Mouse (Mus musculus): Measurements from ENCODE around the gene Csnk1g2. TPM values are rescaled to one million over a fixed set of nuclear protein-coding genes. Genes with fewer than 3 reads are reported as not detected.
A peak's percentile ranks its signal among the peaks of the same experiment; 100 is the strongest.
"Not testable (repeated sequence)": the region's sequence is repeated elsewhere in the genome, so short reads cannot be mapped to it uniquely, and the experiment has no call there.

Gene Csnk1g2
- total RNA-seq, 2 experiments from 2014 or later, result 188 to 196 TPM

DNA sequence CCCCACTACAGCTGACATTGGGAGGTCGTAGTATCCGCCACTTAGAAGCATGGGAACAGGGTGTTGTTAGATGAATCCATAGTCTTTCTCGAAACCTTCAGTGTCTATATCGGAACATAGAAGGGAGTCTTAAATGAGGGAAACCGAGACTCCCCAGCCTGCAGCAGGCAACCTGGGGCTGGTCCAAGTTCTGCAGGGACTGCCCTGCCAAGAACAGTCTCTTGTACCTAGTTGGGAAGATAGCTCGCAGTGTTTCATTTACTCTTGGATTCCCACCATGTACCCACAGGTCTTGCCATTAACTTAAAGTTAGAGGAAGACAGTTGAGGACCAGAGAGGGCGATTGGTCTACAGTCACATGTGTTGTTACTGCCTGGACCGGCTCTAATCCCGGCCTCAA lies 2.3 kb upstream of the Csnk1g2 start:
- DNase-seq (ENCODE audit: low spot score in 2 of 2), result no peak
- intact Hi-C loops (cut with DNase I), result loop anchor here (5.0 kb wide), 1 partner anchor 43 kb away; the partner anchor contains the start of gene Klf16

DNA sequence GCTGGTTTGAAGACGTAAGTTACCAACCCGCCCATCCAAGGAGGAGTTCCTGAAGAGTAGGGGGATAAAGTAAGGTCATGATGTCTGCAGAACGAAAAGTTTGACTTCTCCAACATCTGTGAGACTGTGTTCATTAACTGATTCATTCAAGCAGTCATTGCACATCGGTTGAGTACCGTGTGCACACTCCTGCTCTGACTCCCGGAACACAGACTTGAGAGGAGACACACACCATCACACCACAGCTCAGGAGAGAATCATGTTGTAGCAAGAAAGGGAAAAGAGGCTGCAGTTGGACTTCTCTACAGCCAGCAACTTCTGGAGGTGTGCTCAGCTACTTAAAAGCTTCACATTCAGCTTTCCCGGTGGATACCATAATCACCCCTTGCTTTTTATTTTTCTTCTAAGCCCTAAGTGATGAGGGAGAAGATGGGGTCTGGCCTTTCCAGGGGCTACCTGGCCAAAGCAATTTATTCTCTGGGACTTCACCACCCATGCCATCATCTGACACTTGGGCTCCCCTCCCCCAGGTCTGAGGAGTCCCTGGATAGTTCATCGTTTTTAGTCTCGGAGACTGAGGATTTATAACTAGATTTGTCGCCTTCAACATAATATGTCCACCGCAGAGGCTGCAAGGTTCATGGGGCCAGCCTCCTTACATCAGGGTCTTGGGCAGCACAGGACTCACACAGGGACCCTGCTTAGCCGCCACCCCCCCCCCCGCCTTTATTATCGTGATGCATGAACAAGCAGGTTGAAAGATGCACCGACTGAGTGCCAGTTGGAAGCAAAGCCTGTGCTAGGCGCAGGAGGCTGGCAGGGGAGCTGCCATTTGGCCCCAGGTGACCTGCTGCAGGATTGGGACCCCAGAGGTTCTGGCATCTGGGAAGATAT lies 1.6 kb upstream of the Csnk1g2 start:
- DNase-seq (ENCODE audit: low spot score in 2 of 2), result no peak
- intact Hi-C loops (cut with DNase I), result loop anchor here (5.0 kb wide), 1 partner anchor 44 kb away; the partner anchor contains the start of gene Klf16

DNA sequence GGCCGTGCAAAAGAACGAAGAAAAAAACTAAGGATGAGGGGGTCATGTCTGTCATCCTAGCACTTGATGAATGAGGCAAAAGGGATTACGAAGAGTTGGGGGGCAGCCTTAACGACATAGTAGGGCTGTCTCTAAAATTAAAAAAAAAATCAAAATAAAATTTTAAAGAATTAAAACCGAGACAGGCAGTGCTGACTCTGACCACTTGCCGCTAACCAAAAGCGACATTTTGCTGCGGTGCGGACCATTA lies 1.0 kb upstream of the Csnk1g2 start:
- intact Hi-C loops (cut with DNase I), result loop anchor here (5.0 kb wide), 1 partner anchor 44 kb away; the partner anchor contains the start of gene Klf16
- DNase-seq (ENCODE audit: low spot score in 2 of 2), result no peak

DNA sequence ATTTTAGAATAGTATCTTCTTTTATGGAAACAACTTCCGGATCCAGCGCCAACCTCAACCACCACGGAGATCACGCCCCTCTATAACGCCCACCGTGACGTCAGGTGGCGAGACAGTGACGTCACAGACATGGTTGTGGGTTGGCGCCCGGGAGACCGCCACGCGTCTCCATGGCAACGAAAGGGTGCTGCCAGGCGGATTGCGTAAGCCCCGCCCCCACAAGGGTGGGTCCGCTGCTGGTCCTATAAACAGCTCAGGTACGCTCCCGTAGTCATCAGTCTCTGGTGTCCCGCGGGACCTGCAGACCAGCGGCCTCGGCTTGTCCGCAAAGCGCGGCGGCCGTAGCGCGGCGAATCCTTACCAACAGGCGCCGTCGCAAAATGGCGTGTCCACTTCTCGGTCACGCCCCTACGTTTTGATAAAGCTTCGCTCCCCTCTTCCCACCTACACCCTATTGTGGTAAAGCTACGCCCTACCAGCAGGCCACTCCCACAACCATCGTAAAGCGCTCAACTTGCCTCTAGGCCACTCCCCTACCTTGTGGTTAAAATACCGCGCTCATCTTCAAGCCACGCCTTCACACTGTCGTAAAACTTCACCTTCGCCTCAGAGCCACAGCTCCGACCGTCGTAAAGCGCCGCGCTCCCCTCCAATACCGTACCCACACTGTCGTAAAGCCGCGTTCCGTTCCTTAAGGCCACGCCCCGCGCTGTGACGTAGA lies 538 bp upstream of the Csnk1g2 start:
- intact Hi-C loops (cut with DNase I), result loop anchor here (5.0 kb wide), 1 partner anchor 45 kb away; the partner anchor contains the start of gene Klf16

DNA sequence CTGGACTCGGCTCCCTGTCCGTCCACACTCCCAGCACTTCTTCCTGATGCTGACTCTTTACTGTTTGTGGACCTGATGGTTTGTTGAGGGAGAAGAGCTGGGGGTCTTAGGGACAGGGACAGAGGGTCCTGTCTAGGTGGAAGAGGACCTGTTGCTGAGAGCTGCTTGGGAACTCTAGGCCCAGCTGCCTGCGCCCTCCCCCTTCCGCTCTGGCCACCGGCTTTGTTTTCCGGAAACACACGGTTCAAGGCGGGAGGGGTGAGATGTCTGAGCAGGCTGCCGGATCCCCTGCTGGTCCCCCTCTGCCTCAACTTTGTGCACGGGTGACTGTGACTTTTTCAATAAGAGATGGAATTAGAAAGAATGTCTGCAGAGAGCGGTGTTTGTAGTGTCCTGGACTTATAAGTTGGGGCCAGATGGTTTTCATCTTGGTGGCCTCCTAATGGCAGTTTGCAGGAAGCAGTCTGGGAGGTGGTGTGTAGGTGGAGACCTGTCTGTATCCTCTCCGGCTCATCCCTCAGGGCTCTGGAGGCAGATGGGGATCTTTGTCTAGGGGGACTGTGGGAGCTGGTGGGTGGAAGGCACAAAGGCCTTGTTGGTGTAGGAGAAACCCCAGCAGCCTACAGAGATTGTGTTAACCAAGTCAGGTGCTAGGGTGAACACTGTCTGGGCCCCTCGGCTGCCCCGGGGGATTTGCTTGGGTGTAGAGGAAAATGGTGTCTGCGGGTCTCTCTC lies 986 bp downstream of the Csnk1g2 start:
- intact Hi-C loops (cut with DNase I), result loop anchor here (5.0 kb wide), 1 partner anchor 46 kb away; the partner anchor contains the start of gene Klf16
- peak in 1 of 2 experiments; percentile 69 for DNase-seq (ENCODE audit: low spot score in 2 of 2)

More for the DNA sequence above, 538 bp upstream of the Csnk1g2 start:
- DNase-seq (ENCODE audit: low spot score in 2 of 2), result peak; percentile 100

DNA sequence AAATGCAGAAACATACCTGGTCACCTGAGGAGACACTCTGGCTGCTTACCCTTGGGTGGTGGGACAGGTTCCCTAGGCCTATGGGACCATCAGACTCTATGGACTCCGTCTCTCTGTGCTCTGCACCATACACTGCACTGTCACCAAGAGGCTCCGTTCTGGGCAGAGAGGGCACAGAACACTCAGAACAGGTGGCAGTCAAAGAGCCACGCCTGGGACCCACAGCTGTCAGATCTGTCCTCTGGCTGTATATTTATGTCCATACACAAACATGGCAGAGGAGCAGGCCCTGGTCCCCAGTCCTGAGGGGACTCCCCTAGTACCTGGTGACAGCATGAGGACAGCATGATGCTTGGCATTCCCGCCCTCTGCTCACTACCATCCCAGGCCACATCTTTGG lies 3.1 kb downstream of the Csnk1g2 start:
- DNase-seq (ENCODE audit: low spot score in 2 of 2), result no peak
- intact Hi-C loops (cut with DNase I), result no loop called here

DNA sequence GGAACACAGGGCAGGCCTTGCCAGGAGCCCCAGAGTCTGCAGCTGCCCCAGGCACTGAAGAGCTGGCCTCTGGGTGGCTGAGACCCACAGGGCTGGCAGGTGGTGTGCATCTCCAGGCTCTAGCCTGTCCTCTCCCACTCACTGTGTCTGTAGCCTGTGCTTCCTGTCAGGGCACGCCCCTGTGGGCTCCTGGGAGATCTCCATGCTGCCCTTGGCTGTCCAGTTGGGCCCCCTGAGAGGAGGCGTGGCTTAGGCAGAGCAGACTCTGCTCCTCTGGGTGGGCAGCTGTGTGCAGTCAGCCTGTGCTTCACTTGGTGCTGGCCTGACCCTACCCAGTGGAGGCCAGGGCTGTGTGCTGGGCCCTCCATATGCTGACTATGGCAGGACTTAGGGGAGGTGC lies 5.0 kb downstream of the Csnk1g2 start:
- no peak for DNase-seq (ENCODE audit: low spot score in 2 of 2)
- intact Hi-C loops (cut with DNase I), result no loop called here

DNA sequence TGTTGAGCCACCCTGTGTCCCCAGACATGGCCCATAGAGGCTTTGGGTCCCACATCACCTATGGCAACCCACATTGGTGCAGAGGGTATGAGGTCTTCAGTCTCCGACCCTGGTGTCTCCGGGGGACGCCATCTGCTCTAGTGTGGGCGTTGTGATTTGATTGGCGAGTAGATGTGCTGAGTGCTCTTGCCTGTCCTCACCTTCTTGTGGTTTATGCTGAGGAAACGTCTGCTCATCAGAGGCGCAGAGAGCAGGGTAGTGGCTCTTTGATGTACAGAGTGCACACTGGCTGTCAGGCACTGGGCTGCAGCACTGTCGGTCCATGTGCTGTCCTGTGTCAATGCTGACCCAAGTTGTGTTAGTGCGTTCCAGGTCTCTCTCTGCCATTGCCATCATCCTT lies 6.3 kb downstream of the Csnk1g2 start:
- intact Hi-C loops (cut with DNase I), result no loop called here
- DNase-seq (ENCODE audit: low spot score in 2 of 2), result no peak

DNA sequence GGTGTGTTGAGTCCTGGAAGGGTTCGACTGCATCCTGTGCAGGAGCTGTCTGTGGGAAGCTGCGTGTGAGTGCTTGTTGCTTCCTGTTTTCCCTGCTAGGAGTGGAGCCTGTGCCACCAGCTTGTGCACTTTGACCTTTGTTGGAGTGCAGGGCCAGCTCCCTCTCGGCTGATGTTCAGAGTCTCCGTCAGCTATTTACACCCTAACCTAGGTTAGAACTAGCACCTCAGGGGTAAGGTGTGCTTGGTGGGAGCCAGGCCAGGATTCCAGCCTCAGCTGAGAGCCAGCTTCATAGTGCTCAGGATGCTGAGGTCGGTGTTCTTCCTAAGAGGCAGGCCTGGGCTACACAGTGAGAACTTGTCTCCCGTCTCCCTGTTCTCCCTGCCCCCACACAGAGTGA lies 12.7 kb downstream of the Csnk1g2 start:
- intact Hi-C loops (cut with DNase I), result no loop called here
- DNase-seq (ENCODE audit: low spot score in 2 of 2), result no peak

DNA sequence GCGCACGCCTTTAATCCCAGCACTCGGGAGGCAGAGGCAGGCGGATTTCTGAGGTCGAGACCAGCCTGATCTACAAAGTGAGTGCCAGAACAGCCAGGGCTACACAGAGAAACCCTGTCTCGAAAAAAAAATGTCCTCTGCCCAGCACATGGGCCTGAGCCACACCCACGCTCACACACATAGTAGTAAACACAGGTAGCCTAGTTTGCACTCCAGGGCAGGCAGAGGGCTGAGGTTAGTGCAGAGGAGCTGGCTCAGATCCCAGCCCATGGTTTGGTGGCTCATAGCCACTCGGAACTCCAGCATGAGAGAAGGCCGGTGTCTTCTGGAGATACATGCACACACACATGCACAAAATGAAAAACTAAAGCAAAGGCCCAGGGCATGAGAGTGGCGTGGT lies 24.3 kb downstream of the Csnk1g2 start:
- intact Hi-C loops (cut with DNase I), result no loop called here
- no peak for DNase-seq (ENCODE audit: low spot score in 2 of 2)

DNA sequence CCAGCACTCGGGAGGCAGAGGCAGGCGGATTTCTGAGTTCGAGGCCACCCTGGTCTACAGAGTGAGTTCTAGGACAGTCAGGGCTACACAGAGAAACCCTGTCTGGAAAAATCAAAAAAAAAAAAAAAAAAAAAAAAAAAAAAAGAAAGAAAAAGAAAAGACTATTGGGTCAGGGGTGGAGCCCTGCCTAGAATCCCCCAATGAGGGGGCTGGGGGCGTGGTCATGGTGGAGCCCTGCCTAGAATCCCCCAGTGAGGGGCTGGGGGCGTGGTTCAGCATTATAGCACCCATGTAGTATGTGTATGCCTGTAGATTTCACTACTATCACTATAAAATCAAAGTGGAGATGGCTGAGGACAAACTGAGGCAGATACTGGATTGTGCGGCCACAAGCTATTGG lies 27.3 kb downstream of the Csnk1g2 start:
- intact Hi-C loops (cut with DNase I); DNase-seq (ENCODE audit: low spot score in 2 of 2): not testable (repeated sequence)

DNA sequence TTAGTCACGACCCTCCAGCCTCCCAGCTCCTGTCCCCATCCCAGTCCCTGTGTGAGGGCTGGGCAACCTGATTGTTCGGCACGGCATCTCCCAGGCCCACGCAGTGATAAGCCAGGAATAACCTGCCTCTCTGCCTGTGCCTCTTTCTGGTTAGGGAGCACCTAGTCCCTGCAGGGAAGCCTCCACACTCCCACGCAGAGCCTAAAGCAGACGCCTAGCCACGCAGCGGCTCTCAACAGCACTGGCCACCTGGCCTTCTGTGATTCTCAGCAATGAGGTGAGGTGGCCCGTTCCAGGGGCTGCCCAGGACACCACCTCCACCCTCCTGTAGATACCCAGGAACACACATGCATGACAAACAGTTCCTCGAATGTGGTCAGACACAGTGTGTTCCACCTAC lies 27.8 kb downstream of the Csnk1g2 start:
- intact Hi-C loops (cut with DNase I), result no loop called here
- peak in 1 of 2 experiments; percentile 72 for DNase-seq (ENCODE audit: low spot score in 2 of 2)

DNA sequence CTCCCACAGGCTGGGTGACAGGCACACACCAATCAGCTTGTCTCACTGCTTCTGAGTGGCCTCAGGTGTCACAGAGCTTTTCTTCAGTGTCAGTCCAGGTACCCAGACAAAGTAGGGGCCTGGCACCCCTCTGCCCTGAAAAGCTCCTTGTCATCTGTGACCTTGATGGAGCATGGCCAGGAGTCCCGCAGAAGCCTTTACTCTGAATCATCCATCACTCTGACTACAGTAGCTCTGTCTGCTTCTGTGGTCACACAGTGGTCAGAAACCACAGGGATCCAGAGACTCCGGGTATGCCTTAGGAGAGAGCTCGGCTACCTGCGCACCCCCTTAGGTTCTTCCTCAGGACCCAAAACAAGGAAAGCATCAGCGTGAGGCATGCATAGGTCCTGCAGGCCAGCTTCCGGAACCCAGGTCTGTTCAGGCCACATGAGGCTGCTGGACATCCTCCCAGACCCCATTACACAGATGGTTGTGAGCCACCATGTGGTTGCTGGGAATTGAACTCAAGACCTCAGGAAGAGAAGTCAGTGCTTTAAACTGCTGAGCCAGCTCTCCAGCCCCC lies 30.6 kb downstream of the Csnk1g2 start:
- DNase-seq (ENCODE audit: low spot score in 2 of 2), result no peak
- intact Hi-C loops (cut with DNase I), result no loop called here

DNA sequence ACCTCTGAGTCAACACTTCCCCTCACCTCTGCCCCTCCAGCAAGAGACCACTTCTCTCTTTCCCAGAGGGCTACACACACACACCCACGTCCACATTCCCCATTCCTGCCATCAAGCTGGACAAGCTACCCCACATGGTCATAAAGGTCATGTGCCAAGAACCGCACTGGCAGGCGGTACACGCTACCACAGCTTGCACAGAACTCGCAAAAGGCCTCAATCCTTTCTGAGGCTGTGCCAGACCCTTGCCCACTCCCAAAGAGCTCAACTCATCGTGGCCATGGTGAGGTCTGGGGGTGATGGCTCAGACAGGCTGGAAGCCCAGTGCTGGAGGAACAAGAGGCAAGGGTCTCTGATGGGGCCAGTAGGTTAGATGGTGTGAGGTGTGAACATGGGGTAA lies 32.2 kb downstream of the Csnk1g2 start:
- intact Hi-C loops (cut with DNase I), result no loop called here
- DNase-seq (ENCODE audit: low spot score in 2 of 2), result no peak

DNA sequence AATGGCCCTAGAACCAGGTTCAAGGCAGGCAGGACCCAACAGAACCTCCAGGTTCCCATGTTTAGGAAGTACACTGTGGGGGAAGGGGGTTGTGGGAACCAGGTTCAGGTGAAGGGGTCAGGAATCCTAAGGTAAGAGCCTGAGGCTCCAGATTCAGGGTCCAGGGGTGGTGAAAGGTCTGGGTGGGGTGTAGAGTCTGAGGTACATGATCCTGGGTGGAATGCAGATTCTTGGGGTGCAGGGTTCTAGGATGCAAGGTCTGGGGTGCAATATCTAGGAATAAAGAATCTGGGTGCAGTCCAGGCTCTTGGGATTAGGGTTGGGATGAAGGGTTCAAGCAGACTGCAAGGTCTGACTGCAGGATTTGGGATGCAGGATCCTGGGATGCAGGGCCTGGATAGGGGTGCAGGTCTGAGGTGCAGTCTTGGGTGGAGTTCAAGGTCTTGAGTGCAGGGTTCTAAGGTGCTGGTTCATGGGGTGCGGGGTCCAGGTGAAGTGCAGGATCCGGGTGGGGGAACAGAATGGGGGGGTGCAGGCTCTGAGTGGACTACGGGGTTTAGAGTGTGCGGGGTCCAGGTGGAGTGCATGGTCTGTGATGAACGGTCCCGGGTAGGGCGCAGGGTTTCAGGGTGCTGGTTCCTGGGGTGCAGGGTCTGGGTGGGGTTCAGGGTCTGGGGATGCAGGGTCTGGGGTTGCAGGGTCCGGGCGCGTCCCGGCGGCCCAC lies 32.9 kb downstream of the Csnk1g2 start:
- intact Hi-C loops (cut with DNase I), result loop anchor here (2.0 kb wide), 1 partner anchor 19 kb away; no protein-coding TSS in a partner anchor
- no peak for DNase-seq (ENCODE audit: low spot score in 2 of 2)

DNA sequence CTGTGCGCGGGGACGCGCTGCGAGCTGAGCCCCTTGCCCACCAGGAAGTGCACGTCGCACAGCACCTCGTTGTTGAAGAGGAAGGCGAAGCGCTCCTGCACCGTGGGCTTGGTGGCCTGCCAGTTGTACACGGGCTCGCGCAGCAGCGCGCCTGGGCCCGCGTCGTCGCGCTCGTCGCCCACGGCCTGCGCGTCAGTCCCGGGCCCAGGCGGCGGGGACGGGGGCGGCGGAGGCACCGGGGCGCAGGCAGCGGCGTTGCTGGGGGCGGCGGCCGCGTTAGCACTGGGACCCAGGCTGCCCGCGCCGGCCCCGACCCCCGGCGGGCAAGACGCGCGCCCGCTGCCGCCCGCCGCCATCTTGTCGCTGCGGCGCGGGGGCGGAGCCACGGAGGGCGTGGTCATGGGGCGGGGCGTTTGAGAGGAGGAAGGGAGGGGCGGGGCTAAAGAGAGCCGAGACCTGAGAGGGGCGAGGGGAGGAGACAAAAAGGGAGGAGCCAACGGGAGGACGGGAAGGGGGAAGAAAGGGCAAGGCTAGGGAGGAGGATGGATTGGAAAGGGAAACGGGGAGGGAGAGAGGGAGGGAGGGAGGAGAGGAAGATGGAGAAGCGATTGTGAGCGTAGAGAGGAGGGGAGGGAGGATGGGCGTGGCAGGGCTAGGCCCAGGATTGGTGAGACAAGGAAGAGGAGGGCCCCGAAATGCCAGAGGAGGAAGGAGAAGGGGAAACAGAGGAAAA lies 33.7 kb downstream of the Csnk1g2 start:
- intact Hi-C loops (cut with DNase I), result loop anchor here (2.0 kb wide), 1 partner anchor 19 kb away; no protein-coding TSS in a partner anchor
- peak; percentile 94 for DNase-seq (ENCODE audit: low spot score in 2 of 2)

DNA sequence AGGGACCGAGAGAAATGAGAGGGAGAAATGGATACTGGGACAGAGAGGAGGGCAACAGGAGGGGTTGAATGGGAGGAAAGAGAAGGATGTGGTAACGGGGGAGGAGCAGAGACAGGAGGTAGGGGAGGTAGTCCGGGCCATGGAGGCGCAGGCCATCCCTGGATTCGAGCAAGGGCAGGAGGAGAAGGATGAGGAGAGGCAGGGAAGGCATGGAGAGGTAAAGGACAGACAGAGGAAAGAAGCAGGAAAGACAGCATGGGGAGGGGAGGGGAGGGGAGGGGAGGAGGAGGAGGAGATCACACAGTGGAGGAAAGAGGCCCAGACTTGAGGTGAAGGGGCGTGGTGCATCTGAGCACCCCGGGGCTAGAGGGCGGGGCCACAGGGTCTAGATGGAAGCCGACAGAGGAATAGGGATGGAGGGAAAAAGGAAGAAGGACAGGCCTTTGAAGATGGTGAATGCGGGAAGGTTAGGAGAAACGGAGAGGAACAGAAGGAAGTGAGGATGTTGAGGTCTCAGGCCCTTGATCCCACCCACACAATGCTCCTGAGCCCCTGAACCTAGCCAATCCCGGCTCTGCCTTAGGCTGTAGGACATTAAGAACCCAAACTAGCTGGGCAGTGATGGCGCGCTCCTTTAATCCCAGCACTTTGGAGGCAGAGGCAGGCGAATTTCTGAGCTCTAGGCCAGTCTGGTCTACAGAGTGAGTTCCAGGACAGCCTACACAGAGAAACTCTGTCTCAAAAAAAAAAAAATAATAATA lies 34.4 kb downstream of the Csnk1g2 start, which contains the start of gene Btbd2:
Gene Btbd2 (minus strand): TSS at position 209 of the 761 bp plus-strand sequence.
- no peak for DNase-seq (ENCODE audit: low spot score in 2 of 2)
- intact Hi-C loops (cut with DNase I), result loop anchor here (2.0 kb wide), 1 partner anchor 18 kb away; no protein-coding TSS in a partner anchor
